Mouse (Mus musculus): Measurements from ENCODE around the gene Acadm. TPM values are rescaled to one million over a fixed set of nuclear protein-coding genes. Genes with fewer than 3 reads are reported as not detected.

The Acadm gene
- total and polyA plus RNA-seq, 3 experiments: 480 to 1,306 (median 1,125) TPM

DNA sequence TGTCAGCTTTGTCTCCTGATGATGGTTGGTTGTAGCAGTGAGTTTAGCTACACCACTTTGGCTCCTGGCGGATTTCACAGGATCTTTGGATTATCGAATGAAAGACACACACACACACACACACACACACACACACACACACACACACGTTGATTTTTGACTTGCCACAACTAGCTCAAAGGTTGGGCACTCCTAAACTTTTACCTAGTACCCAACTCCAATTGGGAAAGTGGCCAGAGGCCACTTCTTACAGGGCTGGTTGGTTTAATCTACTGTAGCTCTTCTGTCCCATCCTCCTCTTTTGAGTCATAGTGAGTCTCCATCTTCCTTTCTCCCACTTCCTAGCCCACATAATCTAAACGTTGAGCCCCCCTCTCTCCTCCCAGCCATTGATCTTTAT is 2.8 kb upstream of the Acadm start:
- intact Hi-C loops (cut with DNase I): no loop called here
- Histone ChIP-seq H3K4me3 (no peak overlapping the region), H3K27me3 (ENCODE audit: control insufficient read depth, insufficient read depth, low read length) (no peaks in the 10 kb centered on the region), H3K9ac (ENCODE audit: low read depth, low read length) (no peak overlapping the region), H3K27ac (no peak overlapping the region; the same call in 1 of the 2 replicates), H3K4me1 (ENCODE audit: control insufficient read depth, insufficient read depth, low read length) (peaks cover 5% of the 10 kb centered on the region), H3K36me3 (ENCODE audit: control insufficient read depth, insufficient read depth, low read length) (peaks cover 7% of the 10 kb centered on the region), H3K79me2 (replicated peaks; ENCODE audit: control insufficient read depth, insufficient read depth, low read length) (no peaks in the 10 kb centered on the region; the same call in 1 of the 2 replicates)
- 60% methylated on average over 4 of the region's 4 CpGs for WGBS
- TF ChIP-seq POLR2A (IDR thresholded peaks at IDR 0.05; ENCODE audit: insufficient read depth, low read depth, low read length) (no peak), CTCF (IDR thresholded peaks at IDR 0.05) (no peak), EP300 (IDR thresholded peaks at IDR 0.05; ENCODE audit: insufficient read depth, low read depth, low read length) (no peak)
- no peak for DNase-seq

DNA sequence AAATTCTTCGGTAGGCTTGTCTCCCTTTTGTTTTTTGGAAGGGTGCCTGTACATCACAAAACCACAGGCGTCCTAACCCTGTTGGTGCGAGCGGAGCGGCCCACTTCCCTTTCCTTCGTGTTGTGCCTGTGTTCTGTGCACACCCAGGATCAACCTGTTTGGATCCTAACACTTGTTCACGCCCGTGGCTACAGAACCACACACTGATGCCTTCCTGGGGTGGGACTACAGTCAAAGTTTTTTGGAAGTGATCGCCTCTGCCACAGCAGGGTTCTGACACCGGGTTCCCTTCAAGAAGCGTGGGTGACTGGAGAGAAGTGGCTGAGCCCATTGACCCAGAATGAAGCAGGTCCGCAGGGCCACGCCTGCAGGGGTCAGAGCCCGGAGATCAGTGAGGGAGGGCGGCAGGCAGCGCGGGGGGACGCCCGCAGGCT is 514 bp downstream of the Acadm start:
- peaks cover 10% of the 10 kb centered on the region for H3K36me3 ChIP-seq (ENCODE audit: control insufficient read depth, insufficient read depth, low read length)
- WGBS: under 1% methylated on average over 19 of the region's 19 CpGs
- DNase-seq: no peak
- intact Hi-C loops (cut with DNase I): loop anchor here (1.0 kb wide), 1 partner anchor 31 kb away; the partner anchor contains the start of gene Rabggtb
- H3K4me1 ChIP-seq (ENCODE audit: control insufficient read depth, insufficient read depth, low read length): peaks cover 5% of the 10 kb centered on the region
- peak overlapping the region; percentile 78 for H3K9ac ChIP-seq (ENCODE audit: low read depth, low read length)
- no peaks in the 10 kb centered on the region; the same call in 1 of the 2 replicates for H3K79me2 ChIP-seq (replicated peaks; ENCODE audit: control insufficient read depth, insufficient read depth, low read length)
- no peaks in the 10 kb centered on the region for H3K27me3 ChIP-seq (ENCODE audit: control insufficient read depth, insufficient read depth, low read length)
- no peak for TF ChIP-seq CTCF (IDR thresholded peaks at IDR 0.05)
- peak overlapping the region; percentile 84 for H3K4me3 ChIP-seq
- H3K27ac ChIP-seq: peak overlapping the region; percentile 94

DNA sequence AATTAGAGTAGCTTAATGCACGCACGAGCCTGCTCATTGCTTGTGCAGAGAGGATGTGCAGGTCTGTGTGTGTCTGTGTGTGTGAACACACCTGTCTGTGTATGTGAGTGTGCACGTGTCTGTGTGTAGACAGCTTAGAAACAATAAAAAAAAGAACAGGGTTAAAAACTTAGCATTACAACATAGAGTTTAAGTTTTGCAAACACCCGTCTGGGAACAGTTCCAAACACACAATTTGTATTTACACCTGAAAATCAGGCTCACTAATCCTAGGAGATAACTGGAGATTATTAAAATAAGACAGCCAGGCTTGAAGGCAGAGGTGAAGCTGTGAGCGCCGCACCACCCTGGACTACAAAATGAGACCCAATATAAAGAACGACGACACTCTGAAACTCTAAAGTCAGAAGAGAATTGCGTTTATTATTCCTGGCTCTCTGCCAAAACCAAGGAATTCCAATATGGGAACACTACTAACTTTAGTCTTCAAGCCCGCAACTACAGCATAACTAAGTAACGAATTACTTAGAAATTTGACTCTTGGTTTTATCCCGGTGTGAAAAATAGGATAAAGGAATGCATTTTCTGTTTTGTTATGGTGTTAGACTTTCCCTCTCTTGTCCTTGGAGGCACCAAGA is 1.3 kb downstream of the Acadm start:
- WGBS: 18% methylated on average over 12 of the region's 12 CpGs
- no peak for TF ChIP-seq EP300 (IDR thresholded peaks at IDR 0.05; ENCODE audit: insufficient read depth, low read depth, low read length)
- TF ChIP-seq CTCF (IDR thresholded peaks at IDR 0.05): no peak
- TF ChIP-seq POLR2A (IDR thresholded peaks at IDR 0.05; ENCODE audit: insufficient read depth, low read depth, low read length): no peak
- Histone ChIP-seq H3K27ac (peak overlapping the region; percentile 94), H3K36me3 (ENCODE audit: control insufficient read depth, insufficient read depth, low read length) (peaks cover 10% of the 10 kb centered on the region), H3K79me2 (replicated peaks; ENCODE audit: control insufficient read depth, insufficient read depth, low read length) (no peaks in the 10 kb centered on the region; the same call in 1 of the 2 replicates), H3K9ac (ENCODE audit: low read depth, low read length) (peak overlapping the region; percentile 33; the same call in 1 of the 2 replicates), H3K4me1 (ENCODE audit: control insufficient read depth, insufficient read depth, low read length) (peaks cover 5% of the 10 kb centered on the region), H3K27me3 (ENCODE audit: control insufficient read depth, insufficient read depth, low read length) (no peaks in the 10 kb centered on the region), H3K4me3 (peak overlapping the region; percentile 84)
- DNase-seq: no peak
- intact Hi-C loops (cut with DNase I): no loop called here

DNA sequence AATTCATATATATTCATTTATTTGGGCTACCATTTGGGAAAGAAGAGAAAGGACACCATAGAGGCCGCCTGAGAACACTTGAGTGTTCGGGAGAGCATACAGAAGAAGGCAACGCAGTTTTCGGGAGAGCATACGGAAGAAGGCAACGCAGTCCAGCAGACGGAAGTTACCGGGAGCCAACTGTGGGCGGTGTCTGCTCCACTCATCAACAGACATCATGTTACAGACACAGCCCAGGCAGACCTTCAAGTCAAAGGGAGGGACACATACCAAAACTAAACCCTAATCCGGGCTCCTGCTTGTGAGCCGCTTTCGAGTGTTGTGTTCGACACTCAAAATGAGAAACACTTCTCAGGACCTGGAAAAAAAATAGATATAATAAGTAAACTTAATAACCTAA is 2.8 kb downstream of the Acadm start:
- peaks cover 10% of the 10 kb centered on the region for H3K36me3 ChIP-seq (ENCODE audit: control insufficient read depth, insufficient read depth, low read length)
- H3K27me3 ChIP-seq (ENCODE audit: control insufficient read depth, insufficient read depth, low read length): no peaks in the 10 kb centered on the region
- no peaks in the 10 kb centered on the region; the same call in 1 of the 2 replicates for H3K79me2 ChIP-seq (replicated peaks; ENCODE audit: control insufficient read depth, insufficient read depth, low read length)
- intact Hi-C loops (cut with DNase I): no loop called here
- DNase-seq: peak; percentile 31 to 48
- TF ChIP-seq EP300 (IDR thresholded peaks at IDR 0.05; ENCODE audit: insufficient read depth, low read depth, low read length) (no peak), CTCF (IDR thresholded peaks at IDR 0.05) (no peak), POLR2A (IDR thresholded peaks at IDR 0.05; ENCODE audit: insufficient read depth, low read depth, low read length) (no peak)
- peak overlapping the region; percentile 8; the same call in 1 of the 2 replicates for H3K4me3 ChIP-seq
- WGBS: 71% methylated on average over 13 of the region's 13 CpGs
- peaks cover 5% of the 10 kb centered on the region for H3K4me1 ChIP-seq (ENCODE audit: control insufficient read depth, insufficient read depth, low read length)
- no peak overlapping the region for H3K9ac ChIP-seq (ENCODE audit: low read depth, low read length)
- peak overlapping the region; percentile 94 for H3K27ac ChIP-seq

DNA sequence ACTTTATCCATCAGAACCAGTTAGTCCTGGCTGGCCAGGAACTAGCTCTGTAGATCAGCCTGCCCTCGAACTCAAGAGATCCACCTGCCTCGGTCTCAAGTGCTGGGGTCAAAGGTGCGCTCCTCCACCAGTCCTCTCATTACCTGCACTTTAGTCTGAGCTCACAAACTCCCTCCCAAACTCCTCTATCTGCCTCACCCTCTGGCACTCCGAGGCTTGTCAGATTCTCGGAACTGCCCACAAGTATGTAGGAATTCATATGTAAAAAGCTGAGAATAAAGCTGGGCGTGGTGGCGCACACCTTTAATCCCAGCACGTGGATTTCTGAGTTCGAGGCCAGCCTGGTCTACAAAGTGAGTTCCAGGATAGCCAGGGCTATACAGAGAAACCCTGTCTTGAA is 3.9 kb downstream of the Acadm start:
- no peak for TF ChIP-seq EP300 (IDR thresholded peaks at IDR 0.05; ENCODE audit: insufficient read depth, low read depth, low read length)
- TF ChIP-seq POLR2A (IDR thresholded peaks at IDR 0.05; ENCODE audit: insufficient read depth, low read depth, low read length): no peak
- Histone ChIP-seq H3K27me3 (ENCODE audit: control insufficient read depth, insufficient read depth, low read length) (no peaks in the 10 kb centered on the region), H3K79me2 (replicated peaks; ENCODE audit: control insufficient read depth, insufficient read depth, low read length) (no peaks in the 10 kb centered on the region; the same call in 1 of the 2 replicates), H3K4me1 (ENCODE audit: control insufficient read depth, insufficient read depth, low read length) (peaks cover 5% of the 10 kb centered on the region), H3K9ac (ENCODE audit: low read depth, low read length) (no peak overlapping the region), H3K36me3 (ENCODE audit: control insufficient read depth, insufficient read depth, low read length) (peaks cover 13% of the 10 kb centered on the region), H3K4me3 (no peak overlapping the region), H3K27ac (no peak overlapping the region)
- intact Hi-C loops (cut with DNase I): no loop called here
- WGBS: 86% methylated on average over 9 of the region's 9 CpGs
- no peak for DNase-seq

DNA sequence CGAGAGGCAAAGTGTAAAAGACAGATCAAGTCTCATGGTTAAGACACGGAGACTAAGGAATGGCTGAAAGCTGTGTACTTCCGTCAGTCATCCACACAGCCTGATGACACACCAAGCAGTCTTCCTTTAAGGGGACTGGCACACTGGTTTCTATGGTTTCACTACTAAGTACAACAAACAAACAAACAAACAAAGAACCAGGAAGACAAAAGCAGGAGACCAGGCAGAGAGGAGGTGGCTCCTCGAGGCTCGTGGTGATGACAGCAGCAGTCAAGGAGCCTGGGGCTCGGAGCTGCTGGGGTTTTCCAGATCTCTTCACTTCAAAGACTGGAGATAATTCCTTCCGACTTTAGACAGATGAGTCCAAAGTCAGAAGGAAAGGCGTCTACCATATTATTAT is 4.4 kb downstream of the Acadm start:
- Histone ChIP-seq H3K36me3 (ENCODE audit: control insufficient read depth, insufficient read depth, low read length) (peaks cover 13% of the 10 kb centered on the region), H3K9ac (ENCODE audit: low read depth, low read length) (no peak overlapping the region), H3K4me3 (no peak overlapping the region), H3K79me2 (replicated peaks; ENCODE audit: control insufficient read depth, insufficient read depth, low read length) (no peaks in the 10 kb centered on the region; the same call in 1 of the 2 replicates), H3K4me1 (ENCODE audit: control insufficient read depth, insufficient read depth, low read length) (peaks cover 4% of the 10 kb centered on the region), H3K27ac (no peak overlapping the region), H3K27me3 (ENCODE audit: control insufficient read depth, insufficient read depth, low read length) (no peaks in the 10 kb centered on the region)
- DNase-seq: no peak
- 63% methylated on average over 8 of the region's 8 CpGs for WGBS
- TF ChIP-seq CTCF (IDR thresholded peaks at IDR 0.05): no peak
- no peak for TF ChIP-seq EP300 (IDR thresholded peaks at IDR 0.05; ENCODE audit: insufficient read depth, low read depth, low read length)
- TF ChIP-seq POLR2A (IDR thresholded peaks at IDR 0.05; ENCODE audit: insufficient read depth, low read depth, low read length): no peak
- intact Hi-C loops (cut with DNase I): no loop called here

Data from heart, adult 2 months (tissue).